Mouse (Mus musculus) forebrain, embryonic 16.5 days (tissue): ENCODE measurements around the gene Gins2. TPM values are rescaled to one million over a fixed set of nuclear protein-coding genes. Genes with fewer than 3 reads are reported as not detected.

Experiments
- ATAC-seq: fragments of 200-750 bp; cut with Nextera tagmentation; 2 replicates; pipeline ENCODE4 v1.8.0; 2017; ENCODE audit warnings: mild to moderate bottlenecking, moderate library complexity
- H3K27ac ChIP-seq: fragments of 300-500 bp; sonication (generic); 2 replicates; pipeline ENCODE4 v1.5.1; 2014; ENCODE audit warnings: low read length, control low read depth
- H3K27me3 ChIP-seq: fragments of 300-500 bp; sonication (generic); replicated peaks from 2 replicates; pipeline ENCODE4 v1.6.1; 2014; ENCODE audit warnings: low read length; ENCODE audit not compliant: control insufficient read depth, insufficient read depth
- H3K36me3 ChIP-seq: fragments of 300-500 bp; sonication (generic); 2 replicates; pipeline ENCODE4 v1.6.1; 2014; ENCODE audit not compliant: control insufficient read depth, insufficient read depth
- H3K4me1 ChIP-seq: fragments of 300-500 bp; sonication (generic); replicated peaks from 2 replicates; pipeline ENCODE4 v1.6.1; 2014; ENCODE audit warnings: low read length; ENCODE audit not compliant: control insufficient read depth, insufficient read depth
- H3K4me2 ChIP-seq: fragments of 300-500 bp; sonication (generic); 2 replicates; pipeline ENCODE4 v1.6.1; 2014; ENCODE audit warnings: mild to moderate bottlenecking, low read length, control low read depth
- H3K4me3 ChIP-seq: fragments of 300-500 bp; sonication (generic); replicated peaks from 2 replicates; pipeline ENCODE4 v1.5.1; 2014; ENCODE audit warnings: mild to moderate bottlenecking, low read length, control low read depth
- H3K9ac ChIP-seq: fragments of 300-500 bp; sonication (generic); replicated peaks from 2 replicates; pipeline ENCODE4 v1.6.1; 2014; ENCODE audit warnings: low read depth, low read length, control low read depth
- H3K9me3 ChIP-seq: fragments of 300-500 bp; sonication (generic); 2 replicates; pipeline ENCODE4 v1.6.1; 2016; ENCODE audit warnings: low read length; ENCODE audit not compliant: control insufficient read depth
- WGBS: fragments of 180-500 bp; shearing (Covaris S2); extraction: QIAGEN DNeasy Blood & Tissue Kit; methylation state at CpG from one replicate; pipeline ENCODE4 v1.1.7; 2014; 5-methylcytosine and 5-hydroxymethylcytosine counted together
- polyA plus RNA-seq: library from polyadenylated mRNA; unstranded; fragments of >200 nt; fragmentation: Nextera tagmentation; extraction: Ambion mirVana; gene quantifications from 2 replicates; pipeline ENCODE4 v1.2.1, GENCODE M21; 2015

Gene Gins2
- polyA plus RNA-seq, 1 experiment from 2014 or later = 23.1 TPM

DNA sequence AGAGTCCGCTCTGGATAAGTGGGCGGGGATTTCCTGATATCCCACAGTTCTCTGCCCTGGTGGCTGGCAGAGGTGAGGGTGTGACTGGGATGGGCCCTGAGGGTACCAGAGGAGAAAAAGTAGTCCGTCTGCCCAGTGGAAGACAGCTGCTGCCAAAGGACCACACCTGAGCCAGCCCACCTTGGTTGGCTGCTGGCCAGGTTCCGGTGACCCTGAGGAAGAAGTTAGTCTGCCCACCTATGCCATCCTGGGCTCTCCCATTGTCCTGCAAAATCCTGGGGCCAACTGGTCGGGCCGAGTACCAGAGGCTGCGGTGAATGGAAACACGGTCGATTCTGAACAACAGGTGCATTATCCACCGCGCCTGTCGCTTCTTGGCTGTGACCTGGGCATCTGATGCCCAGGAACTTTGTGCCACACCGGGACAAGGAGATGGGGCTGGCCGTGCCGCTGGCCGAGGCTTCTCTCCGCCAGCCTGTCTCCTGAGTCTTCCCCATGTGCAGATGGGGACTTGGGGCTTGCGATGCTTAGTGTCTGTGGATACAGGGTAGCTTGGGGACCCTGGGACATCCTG, 34.6 kb downstream of the Gins2 start:
- 88% methylated on average over 18 of the region's 18 CpGs for WGBS
- H3K36me3 ChIP-seq = no peaks in the 10 kb centered on the region

DNA sequence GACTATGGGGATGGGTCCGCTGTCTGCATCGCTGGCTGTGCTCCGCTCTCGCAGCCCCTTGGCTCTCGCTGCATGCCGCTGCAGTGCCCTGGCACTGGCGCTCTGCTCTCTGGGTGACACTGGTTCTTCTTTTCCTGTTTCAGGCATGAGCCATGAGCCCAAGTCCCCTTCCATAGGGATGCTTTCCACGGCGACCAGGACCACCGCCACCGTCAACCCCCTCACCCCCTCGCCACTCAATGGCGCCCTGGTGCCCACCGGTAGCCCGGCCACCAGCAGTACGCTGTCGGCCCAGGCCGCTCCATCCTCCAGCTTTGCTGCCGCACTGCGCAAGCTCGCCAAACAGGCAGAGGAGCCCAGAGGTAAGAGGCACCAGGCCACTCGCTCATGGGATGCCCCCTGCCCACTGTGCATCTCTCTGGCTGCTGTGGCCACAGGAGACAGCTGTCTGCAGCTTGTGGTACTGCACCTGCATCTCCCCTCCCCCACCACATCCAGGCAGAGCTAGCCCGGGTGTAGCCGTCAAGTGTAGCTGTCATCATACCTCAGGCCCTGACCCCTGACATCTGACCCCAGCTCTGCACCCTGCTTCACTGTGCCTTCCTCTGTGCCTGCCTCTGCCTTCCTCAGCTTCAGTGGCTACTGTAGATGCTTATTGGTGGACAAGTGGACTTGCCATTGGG, 35.5 kb downstream of the Gins2 start:
- 85% methylated on average over 24 of the region's 24 CpGs for WGBS
- ATAC-seq = no peak
- no peak overlapping the region for H3K27ac ChIP-seq

More for the DNA sequence above, 34.6 kb downstream of the Gins2 start:
- Histone ChIP-seq H3K27ac (no peak overlapping the region), H3K4me2 (no peak overlapping the region), H3K27me3 (no peaks in the 10 kb centered on the region), H3K9ac (no peak overlapping the region), H3K4me3 (no peak overlapping the region), H3K9me3 (no peaks in the 10 kb centered on the region), H3K4me1 (peaks cover 88% of the 10 kb centered on the region)
- no peak for ATAC-seq

DNA sequence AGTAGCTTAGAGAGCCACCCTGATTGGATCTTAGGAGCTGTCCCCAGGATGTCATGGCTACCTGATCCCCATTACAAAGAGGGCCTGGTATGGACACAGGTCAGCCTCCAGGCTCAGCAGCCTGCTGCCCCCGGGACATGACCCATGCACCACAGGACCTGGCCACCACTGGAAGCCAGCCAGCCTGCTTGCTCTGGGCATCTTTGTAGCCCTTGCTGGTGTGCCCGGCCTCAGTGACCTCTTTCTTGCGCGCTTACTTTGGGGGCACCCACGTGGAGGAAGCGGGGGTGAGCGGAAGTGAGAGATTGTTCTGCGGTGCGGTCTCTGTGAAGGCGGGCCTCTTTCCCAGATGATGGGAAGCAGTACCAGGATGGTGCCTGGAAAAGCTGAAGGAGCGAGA, 36.6 kb downstream of the Gins2 start:
- H3K4me2 ChIP-seq = no peak overlapping the region
- H3K9ac ChIP-seq = no peak overlapping the region
- no peaks in the 10 kb centered on the region for H3K36me3 ChIP-seq
- no peak overlapping the region for H3K4me3 ChIP-seq
- no peaks in the 10 kb centered on the region for H3K27me3 ChIP-seq
- H3K9me3 ChIP-seq = no peaks in the 10 kb centered on the region
- ATAC-seq = no peak
- 86% methylated on average over 11 of the region's 11 CpGs for WGBS
- no peak overlapping the region for H3K27ac ChIP-seq
- H3K4me1 ChIP-seq = peaks cover 88% of the 10 kb centered on the region

More for the DNA sequence above, 35.5 kb downstream of the Gins2 start:
- Histone ChIP-seq H3K4me1 (peaks cover 88% of the 10 kb centered on the region), H3K27me3 (no peaks in the 10 kb centered on the region), H3K9me3 (no peaks in the 10 kb centered on the region), H3K4me2 (no peak overlapping the region), H3K4me3 (no peak overlapping the region), H3K9ac (no peak overlapping the region), H3K36me3 (no peaks in the 10 kb centered on the region)

DNA sequence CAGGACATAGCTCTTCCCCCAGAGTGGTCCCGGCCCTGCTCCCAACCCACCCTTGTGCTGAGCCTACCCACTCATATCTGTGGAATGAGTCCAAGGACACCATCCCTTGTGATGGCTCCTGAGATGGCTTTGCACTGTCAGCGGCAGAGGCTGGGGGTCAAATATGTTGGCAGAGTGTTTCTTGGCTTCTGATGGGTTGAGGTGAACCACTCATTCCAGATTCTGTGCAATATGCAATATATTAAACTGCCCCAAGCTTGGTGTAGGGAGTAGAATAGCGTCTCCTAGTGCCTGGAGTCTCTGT, 37.5 kb downstream of the Gins2 start:
- Histone ChIP-seq H3K27me3 (no peaks in the 10 kb centered on the region), H3K4me3 (no peak overlapping the region), H3K4me2 (no peak overlapping the region), H3K4me1 (peaks cover 87% of the 10 kb centered on the region), H3K36me3 (no peaks in the 10 kb centered on the region), H3K27ac (peak overlapping the region; percentile 84), H3K9ac (no peak overlapping the region), H3K9me3 (no peaks in the 10 kb centered on the region)
- ATAC-seq = no peak
- 83% methylated on average over 3 of the region's 3 CpGs for WGBS

DNA sequence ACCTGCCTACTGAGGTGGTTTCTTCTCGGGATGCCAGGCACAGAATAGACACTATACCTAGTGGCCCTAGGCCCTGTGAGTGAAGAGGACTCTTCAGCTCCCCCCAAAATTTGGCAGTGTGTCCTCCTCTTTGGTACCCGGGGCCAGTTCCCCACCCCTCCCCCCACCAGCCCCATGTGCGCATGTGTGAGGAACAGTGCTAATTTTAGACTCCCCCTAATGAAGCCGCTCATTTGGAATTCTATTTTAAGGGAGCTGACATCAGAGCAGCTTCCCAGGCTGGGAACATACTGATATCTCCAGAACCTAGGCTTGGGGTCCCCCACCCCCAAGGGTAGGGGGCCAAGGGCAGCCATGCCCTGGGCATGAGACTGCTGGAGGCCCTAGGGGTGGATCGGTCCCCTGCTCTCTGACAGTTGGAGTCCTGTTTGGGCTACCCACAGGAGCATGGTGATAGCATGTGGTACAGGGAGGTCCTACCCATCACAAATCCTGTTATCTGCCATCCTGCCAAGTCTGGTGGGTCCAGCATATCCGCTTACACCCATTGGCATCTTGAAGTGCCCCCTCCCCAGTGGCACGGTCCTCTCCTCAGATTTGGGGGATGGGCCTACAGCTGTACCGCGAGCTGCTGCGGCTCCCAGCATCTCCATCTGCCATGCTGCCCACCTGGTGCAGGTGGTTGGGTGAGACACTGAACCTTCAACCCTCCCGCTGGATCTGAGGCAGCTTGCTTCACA, 38.0 kb downstream of the Gins2 start:
- H3K4me2 ChIP-seq = peak overlapping the region; percentile 30
- H3K36me3 ChIP-seq = no peaks in the 10 kb centered on the region
- 37% methylated on average over 11 of the region's 11 CpGs for WGBS
- no peaks in the 10 kb centered on the region for H3K9me3 ChIP-seq
- peak; percentile 26 for ATAC-seq
- H3K9ac ChIP-seq = 0 out of 2 replicates have a peak overlapping the region, but pooled peaks have one; percentile 32
- H3K27me3 ChIP-seq = no peaks in the 10 kb centered on the region
- H3K4me1 ChIP-seq = peaks cover 84% of the 10 kb centered on the region
- H3K4me3 ChIP-seq = no peak overlapping the region
- peak overlapping the region; percentile 84 for H3K27ac ChIP-seq

DNA sequence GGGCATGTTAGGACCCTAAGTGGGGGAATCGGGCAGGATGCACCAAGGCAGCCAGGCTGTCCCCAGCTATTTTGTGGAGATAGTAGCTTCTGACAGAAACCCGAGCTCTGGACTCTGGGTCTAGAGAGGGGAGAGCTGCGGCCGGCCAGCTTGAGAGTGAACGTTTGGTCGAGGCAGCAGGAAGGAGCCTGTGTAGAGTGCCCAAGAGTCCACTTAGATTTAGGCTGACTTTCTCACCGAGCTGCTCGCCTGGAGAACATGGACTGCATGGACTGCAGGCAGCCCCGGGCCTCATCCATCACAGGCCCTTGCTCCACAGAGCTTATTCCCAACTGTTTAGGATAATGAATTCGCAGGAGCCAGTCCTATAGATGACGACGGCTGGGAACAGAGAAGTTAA, 38.7 kb downstream of the Gins2 start:
- 11% methylated on average over 12 of the region's 12 CpGs for WGBS
- Histone ChIP-seq H3K9ac (peak overlapping the region; percentile 7; the same call in 1 of the 2 replicates), H3K9me3 (no peaks in the 10 kb centered on the region), H3K4me1 (peaks cover 77% of the 10 kb centered on the region), H3K27ac (peak overlapping the region; percentile 84), H3K4me3 (no peak overlapping the region), H3K27me3 (no peaks in the 10 kb centered on the region), H3K36me3 (no peaks in the 10 kb centered on the region), H3K4me2 (peak overlapping the region; percentile 44)
- ATAC-seq = peak; percentile 8; the same call in 1 of the 2 replicates

DNA sequence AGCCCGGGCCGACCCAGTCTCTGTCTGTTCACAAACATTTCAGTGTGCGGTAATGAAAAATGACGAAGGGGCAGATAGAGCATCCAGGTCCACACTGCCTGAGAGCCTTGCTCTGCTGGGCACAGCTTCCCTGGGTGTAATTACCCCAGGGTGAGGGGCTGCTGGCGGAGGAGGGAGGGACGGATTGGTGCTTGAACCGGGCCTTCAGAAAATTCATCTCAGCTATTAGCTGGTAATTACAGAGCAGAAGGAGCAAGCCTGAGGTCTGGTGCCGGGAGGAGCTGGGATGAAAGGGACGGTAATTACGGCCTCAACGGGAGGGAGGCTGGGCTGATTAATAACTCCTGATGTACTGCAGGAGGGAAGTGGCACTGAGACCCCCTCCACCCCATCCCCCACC, 39.2 kb downstream of the Gins2 start:
- peak overlapping the region; percentile 40 for H3K9ac ChIP-seq
- ATAC-seq = peak; percentile 57
- peak overlapping the region; percentile 12 for H3K4me3 ChIP-seq
- peak overlapping the region; percentile 44 for H3K4me2 ChIP-seq
- peak overlapping the region; percentile 84 for H3K27ac ChIP-seq
- H3K36me3 ChIP-seq = no peaks in the 10 kb centered on the region
- H3K27me3 ChIP-seq = no peaks in the 10 kb centered on the region
- WGBS = 3% methylated on average over 11 of the region's 11 CpGs
- H3K4me1 ChIP-seq = peaks cover 77% of the 10 kb centered on the region
- no peaks in the 10 kb centered on the region for H3K9me3 ChIP-seq

DNA sequence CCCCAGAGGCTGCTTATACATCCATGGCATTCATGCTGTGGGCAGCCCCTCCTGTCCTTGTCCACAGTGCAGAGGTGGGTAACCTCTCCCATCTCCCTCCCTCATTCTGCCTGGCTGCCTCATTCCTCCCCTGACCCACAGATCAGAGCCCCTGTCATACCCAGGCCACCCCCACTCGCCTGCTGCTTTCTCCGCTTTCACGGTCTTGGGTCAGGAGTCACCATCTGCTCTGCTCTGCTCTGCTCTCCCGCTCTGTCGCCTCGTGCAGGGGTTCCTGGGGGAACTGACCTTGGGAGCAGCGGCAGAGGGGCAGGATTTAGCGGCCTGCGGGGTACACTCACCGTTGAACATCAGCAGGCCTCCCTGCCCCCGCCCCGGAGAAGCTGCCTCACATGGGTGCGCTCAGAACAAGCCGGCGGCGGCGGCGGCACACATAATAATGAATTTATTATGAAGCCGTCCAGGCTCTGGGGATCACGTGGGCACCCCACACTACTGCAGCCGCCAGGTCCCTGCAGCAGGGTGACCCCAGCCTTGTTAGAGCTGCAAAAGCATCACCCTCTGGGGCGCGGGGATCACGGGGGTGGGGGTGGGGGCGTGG, 39.7 kb downstream of the Gins2 start:
- H3K4me3 ChIP-seq = peak overlapping the region; percentile 12
- ATAC-seq = peak; percentile 14
- peak overlapping the region; percentile 44 for H3K4me2 ChIP-seq
- peak overlapping the region; percentile 40 for H3K9ac ChIP-seq
- 2% methylated on average over 25 of the region's 25 CpGs for WGBS
- H3K27me3 ChIP-seq = no peaks in the 10 kb centered on the region
- H3K4me1 ChIP-seq = peaks cover 74% of the 10 kb centered on the region
- H3K9me3 ChIP-seq = no peaks in the 10 kb centered on the region
- peak overlapping the region; percentile 84 for H3K27ac ChIP-seq
- no peaks in the 10 kb centered on the region for H3K36me3 ChIP-seq

DNA sequence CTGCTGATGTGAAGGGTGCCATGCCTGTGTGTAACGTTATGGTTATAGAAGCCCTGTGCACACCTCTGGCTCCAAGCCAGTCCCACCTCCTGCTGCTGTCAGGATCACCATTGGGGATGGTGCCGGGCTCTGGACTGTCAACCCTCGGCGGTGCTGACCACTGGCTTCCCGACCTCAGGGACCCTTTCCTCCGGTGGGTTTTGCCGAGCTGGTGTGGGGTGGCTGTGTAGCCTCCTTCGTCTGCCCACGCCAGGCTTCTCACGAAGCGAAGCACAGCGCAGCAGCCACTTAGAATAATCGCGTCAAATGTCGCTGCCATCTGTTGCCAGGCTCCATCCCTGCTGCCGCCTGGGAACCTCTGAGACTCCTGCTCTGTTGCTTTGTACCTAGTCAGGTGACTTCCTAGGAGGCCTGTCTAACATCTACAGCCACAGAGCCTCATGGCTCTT, 40.8 kb downstream of the Gins2 start:
- Histone ChIP-seq H3K27me3 (no peaks in the 10 kb centered on the region), H3K36me3 (no peaks in the 10 kb centered on the region), H3K9ac (peak overlapping the region; percentile 51), H3K4me1 (peaks cover 77% of the 10 kb centered on the region), H3K27ac (peak overlapping the region; percentile 84), H3K4me2 (peak overlapping the region; percentile 32), H3K9me3 (no peaks in the 10 kb centered on the region), H3K4me3 (no peak overlapping the region)
- 20% methylated on average over 16 of the region's 16 CpGs for WGBS
- ATAC-seq = peak; percentile 11; the same call in 1 of the 2 replicates
